Mouse (Mus musculus): ENCODE measurements at regions not wholly inside any gene's neighbourhood (a gene's known extent, or its start where the extent isn't known, plus 50 kb on each side); places are given as distances from the start of the nearest gene placed in this dataset.

- no peak for DNase-seq (ENCODE audit: low spot score in 2 of 2)
Observed at GRCm38 (mm10) chr10:91734691-91735090, 553.6 kb upstream of the Tmpo start.

GRCm38 (mm10) chr10:91732007-91732589 lies 551.0 kb upstream of the Tmpo start:
- no peak for DNase-seq (ENCODE audit: low spot score in 2 of 2)

- no peak for DNase-seq (ENCODE audit: low spot score in 2 of 2)
Observed at GRCm38 (mm10) chr10:91730062-91730461, 548.9 kb upstream of the Tmpo start.

GRCm38 (mm10) chr10:91719561-91720371 lies 538.7 kb upstream of the Tmpo start:
- DNase-seq (ENCODE audit: low spot score in 2 of 2): no peak

GRCm38 (mm10) chr10:91716604-91717003 lies 535.5 kb upstream of the Tmpo start:
- no peak for DNase-seq (ENCODE audit: low spot score in 2 of 2)

- no peak for DNase-seq (ENCODE audit: low spot score in 2 of 2)
Observed at GRCm38 (mm10) chr10:91714648-91715047, 533.5 kb upstream of the Tmpo start.

- DNase-seq (ENCODE audit: low spot score in 2 of 2): no peak
Observed at GRCm38 (mm10) chr10:91713529-91713928, 532.4 kb upstream of the Tmpo start.

- DNase-seq (ENCODE audit: low spot score in 2 of 2): no peak
Observed at GRCm38 (mm10) chr10:91706816-91707215, 525.7 kb upstream of the Tmpo start.

GRCm38 (mm10) chr10:91704751-91705150 lies 523.6 kb upstream of the Tmpo start:
- no peak for DNase-seq (ENCODE audit: low spot score in 2 of 2)

GRCm38 (mm10) chr10:91701822-91702221 lies 520.7 kb upstream of the Tmpo start:
- DNase-seq (ENCODE audit: low spot score in 2 of 2): no peak

- DNase-seq (ENCODE audit: low spot score in 2 of 2): no peak
Observed at GRCm38 (mm10) chr10:91686082-91686618, 505.0 kb upstream of the Tmpo start.

- no peak for DNase-seq (ENCODE audit: low spot score in 2 of 2)
Observed at GRCm38 (mm10) chr10:91685164-91686027, 504.3 kb upstream of the Tmpo start.

GRCm38 (mm10) chr10:91679641-91680040 lies 498.5 kb upstream of the Tmpo start:
- no peak for DNase-seq (ENCODE audit: low spot score in 2 of 2)

- DNase-seq (ENCODE audit: low spot score in 2 of 2): no peak
Observed at GRCm38 (mm10) chr10:91637911-91638310, 456.8 kb upstream of the Tmpo start.

- no peak for DNase-seq (ENCODE audit: low spot score in 2 of 2)
Observed at GRCm38 (mm10) chr10:91628672-91629071, 447.6 kb upstream of the Tmpo start.

GRCm38 (mm10) chr10:91622281-91622680 lies 441.2 kb upstream of the Tmpo start:
- DNase-seq (ENCODE audit: low spot score in 2 of 2): no peak

- DNase-seq (ENCODE audit: low spot score in 2 of 2): no peak
Observed at GRCm38 (mm10) chr10:91613794-91614479, 432.8 kb upstream of the Tmpo start.

GRCm38 (mm10) chr10:91612052-91612451 lies 430.9 kb upstream of the Tmpo start:
- DNase-seq (ENCODE audit: low spot score in 2 of 2): no peak

- DNase-seq (ENCODE audit: low spot score in 2 of 2): no peak
Observed at GRCm38 (mm10) chr10:91594891-91595290, 413.8 kb upstream of the Tmpo start.

- no peak for DNase-seq (ENCODE audit: low spot score in 2 of 2)
Observed at GRCm38 (mm10) chr10:91593378-91593777, 412.3 kb upstream of the Tmpo start.

- no peak for DNase-seq (ENCODE audit: low spot score in 2 of 2)
Observed at GRCm38 (mm10) chr10:91591845-91592244, 410.7 kb upstream of the Tmpo start.
